Mouse (Mus musculus) cortical plate, adult 2 months (tissue): Measurements from ENCODE around the gene Pdk3. TPM values are rescaled to one million over a fixed set of nuclear protein-coding genes. Genes with fewer than 3 reads are reported as not detected.

Source experiments
- H3K27ac ChIP-seq: fragments of 200-500 bp; 2 replicates; pipeline ENCODE4 v1.5.1; 2012; ENCODE audit warnings: low read length, control low read depth, inconsistent platforms; ENCODE audit not compliant: insufficient read depth
- H3K4me1 ChIP-seq: fragments of 200-500 bp; 2 replicates; pipeline ENCODE4 v1.6.1; 2011; ENCODE audit warnings: low read length; ENCODE audit not compliant: control insufficient read depth, insufficient read depth
- H3K4me3 ChIP-seq: fragments of 200-500 bp; 2 replicates; pipeline ENCODE4 v1.5.1; 2011; ENCODE audit warnings: mild to moderate bottlenecking, low read length, control low read depth; ENCODE audit not compliant: insufficient read depth
- CTCF ChIP-seq: fragments of 200-500 bp; IDR thresholded peaks from 2 replicates; pipeline ENCODE4 v1.5.1; 2011; ENCODE audit warnings: mild to moderate bottlenecking, control low read depth, low read length; ENCODE audit not compliant: insufficient read depth; ENCODE audit errors: extremely low read depth
- POLR2A ChIP-seq: fragments of 200-500 bp; IDR thresholded peaks from 2 replicates; pipeline ENCODE4 v1.6.1; 2011; ENCODE audit warnings: mild to moderate bottlenecking, low read length, control low read depth; ENCODE audit not compliant: insufficient read depth; ENCODE audit errors: extremely low read depth
- polyA plus RNA-seq: library from polyadenylated mRNA; depleted of rRNA; stranded (reverse); fragments of >200 nt; gene quantifications from 2 replicates; pipeline ENCODE4 v1.2.3, GENCODE M21; 2012; rRNA removed

Gene Pdk3
- polyA plus RNA-seq, 1 experiment, result 25.2 TPM

- Histone ChIP-seq H3K27ac (no peak overlapping the region), H3K4me1 (no peaks in the 10 kb centered on the region), H3K4me3 (no peak overlapping the region)
- TF ChIP-seq POLR2A (no peak), CTCF (no peak)
Measured at GRCm38 (mm10) chrX:93729529-93729928, 102.5 kb downstream of the Pdk3 start.

Other genes with a start within 250 kb of the Pdk3 start
- 1.7 and 1.8 TPM in 2 replicates for gene Pola1, start 200.0 kb downstream of the Pdk3 start, polyA plus RNA-seq
- 21.6 and 22.3 TPM in 2 replicates for gene Pcyt1b, start 177.3 kb downstream of the Pdk3 start, polyA plus RNA-seq
- not detected in 2 replicates for gene AU015836, start 136.5 kb upstream of the Pdk3 start, polyA plus RNA-seq